10 mouse cellular contexts compared by ENCODE assay signal in the genomic region with DNA sequence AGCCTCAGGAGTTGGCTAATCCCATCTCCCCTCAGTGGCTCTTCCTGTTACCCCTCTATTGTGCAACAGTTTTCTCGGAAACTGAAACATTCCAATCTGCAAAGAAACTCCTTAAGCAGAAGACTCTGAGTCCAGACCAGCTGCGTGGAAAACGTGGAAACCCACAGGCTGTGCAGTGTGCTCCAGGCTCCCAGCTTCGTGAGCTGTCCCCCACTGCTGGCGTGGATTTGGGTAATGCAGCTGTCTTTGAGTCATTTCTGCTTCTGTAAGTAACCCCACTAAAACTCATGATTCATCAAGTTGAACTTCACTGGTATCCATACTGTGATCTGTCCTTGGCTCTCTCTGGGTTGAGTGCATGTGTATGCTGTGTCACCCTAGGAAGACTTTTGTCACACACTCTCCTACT.
DNase-seq lines count a peak whose midpoint lies in the region; ATAC-seq and TF ChIP-seq lines count a peak whose summit lies in the region.
"Had no signal": no experiment of that assay in that cellular context is flagged by ENCODE, and none has a peak within 500 bp of the region (broad histone marks: within the 10 kb centered on the region; RNA-seq: fewer than 3 reads in every experiment).

No protein-coding gene starts in this region.

- H3K9me3 ChIP-seq in liver, postnatal 0 days (ENCODE audit: low read length), result no peaks in the 10 kb centered on the region
- no peaks in the 10 kb centered on the region for H3K9me3 ChIP-seq in hindbrain, embryonic 11.5 days (ENCODE audit: control insufficient read depth, low read length)
- H3K9me3 ChIP-seq: embryonic facial prominence, embryonic 15.5 days had no signal

- H3K4me3 ChIP-seq in liver, postnatal 0 days (ENCODE audit: low read depth, low read length), result no peak overlapping the region
- H3K4me3 ChIP-seq in small intestine, adult 2 months (ENCODE audit: low read depth, low read length), result no peak overlapping the region
- H3K4me3 ChIP-seq in hindbrain, embryonic 11.5 days (ENCODE audit: low read depth, low read length), result no peak overlapping the region
- H3K4me3 ChIP-seq: embryonic facial prominence, embryonic 15.5 days had no signal

- TF ChIP-seq POLR2A in small intestine, adult 2 months (IDR thresholded peaks at IDR 0.05; ENCODE audit: low read depth, low read length), result no peak

- no peak overlapping the region for H3K4me2 ChIP-seq in liver, postnatal 0 days (ENCODE audit: low read depth, low read length)
- no peak overlapping the region for H3K4me2 ChIP-seq in hindbrain, embryonic 11.5 days (replicated peaks; ENCODE audit: low read depth, low read length)
- H3K4me2 ChIP-seq: embryonic facial prominence, embryonic 15.5 days had no signal

- H3K9ac ChIP-seq in liver, postnatal 0 days (replicated peaks), result no peak overlapping the region
- no peak overlapping the region for H3K9ac ChIP-seq in hindbrain, embryonic 11.5 days (ENCODE audit: low read depth, low read length)
- H3K9ac ChIP-seq: embryonic facial prominence, embryonic 15.5 days had no signal

- no peak for DNase-seq in liver, postnatal 0 days
- DNase-seq in liver, result no peak
- DNase-seq in gastrocnemius, adult 8-10 months (ENCODE audit: low spot score in 2 of 2), result peak; percentile 4 to 27
- peak; percentile 50 to 68 for DNase-seq in lung, adult 18-20 months
- no peak for DNase-seq in cerebellum, adult 18-20 months
- DNase-seq in hindbrain, embryonic 11.5 days (ENCODE audit: low spot score), result no peak
- no peak for DNase-seq in cerebellum, postnatal 36 days
- DNase-seq: thymus, postnatal 14 days had no signal

- H3K36me3 ChIP-seq in liver, postnatal 0 days (replicated peaks; ENCODE audit: insufficient read depth, low read length), result no peaks in the 10 kb centered on the region
- H3K36me3 ChIP-seq in small intestine, adult 2 months (ENCODE audit: control insufficient read depth, insufficient read depth, low read length), result no peaks in the 10 kb centered on the region
- H3K36me3 ChIP-seq in hindbrain, embryonic 11.5 days (ENCODE audit: control insufficient read depth, insufficient read depth, low read length), result no peaks in the 10 kb centered on the region
- H3K36me3 ChIP-seq: embryonic facial prominence, embryonic 15.5 days had no signal

- H3K27ac ChIP-seq in liver, postnatal 0 days (ENCODE audit: low read depth), result 0 out of 2 replicates have a peak overlapping the region, but pooled peaks have one; percentile 2
- H3K27ac ChIP-seq in small intestine, adult 2 months (ENCODE audit: insufficient read depth, low read depth, low read length), result peak overlapping the region; percentile 33; the same call in 1 of the 2 replicates
- no peak overlapping the region for H3K27ac ChIP-seq in hindbrain, embryonic 11.5 days (ENCODE audit: low read depth, low read length)
- H3K27ac ChIP-seq: embryonic facial prominence, embryonic 15.5 days had no signal

- peak; percentile 41 for ATAC-seq in liver, postnatal 0 days
- no peak for ATAC-seq in hindbrain, embryonic 11.5 days (ENCODE audit: low FRiP score)

- TF ChIP-seq CTCF in liver, postnatal 0 days (IDR thresholded peaks at IDR 0.05; ENCODE audit: low read depth), result no peak
- no peak for TF ChIP-seq CTCF in small intestine, adult 2 months (IDR thresholded peaks at IDR 0.05; ENCODE audit: extremely low read depth, insufficient read length, insufficient replicate concordance, low read depth, low read length)

- 56% methylated on average over 5 of the region's 5 CpGs for WGBS in liver, postnatal 0 days (ENCODE audit: insufficient replicate concordance)
- 71% methylated on average over 5 of the region's 5 CpGs for WGBS in small intestine, adult 2 months
- WGBS in hindbrain, embryonic 11.5 days, result 83% methylated on average over 5 of the region's 5 CpGs

- 0 out of 2 replicates have a peak, but pooled peaks have one; percentile 17 for TF ChIP-seq EP300 in liver, postnatal 0 days (IDR thresholded peaks at IDR 0.05; ENCODE audit: low read depth)

- peaks cover 15% of the 10 kb centered on the region for H3K4me1 ChIP-seq in liver, postnatal 0 days (ENCODE audit: insufficient read depth)
- H3K4me1 ChIP-seq in small intestine, adult 2 months (ENCODE audit: control insufficient read depth, insufficient read depth, insufficient read length, low read length), result peaks cover 2% of the 10 kb centered on the region; the same call in 1 of the 2 replicates
- no peaks in the 10 kb centered on the region for H3K4me1 ChIP-seq in hindbrain, embryonic 11.5 days (replicated peaks; ENCODE audit: control insufficient read depth, insufficient read depth, low read length)
- H3K4me1 ChIP-seq: embryonic facial prominence, embryonic 15.5 days had no signal

- no peaks in the 10 kb centered on the region for H3K27me3 ChIP-seq in liver, postnatal 0 days (ENCODE audit: insufficient read depth, low read length)
- no peaks in the 10 kb centered on the region for H3K27me3 ChIP-seq in small intestine, adult 2 months (ENCODE audit: control insufficient read depth, insufficient read depth, low read length)
- H3K27me3 ChIP-seq in hindbrain, embryonic 11.5 days (ENCODE audit: control insufficient read depth, insufficient read depth, low read length), result no peaks in the 10 kb centered on the region
- H3K27me3 ChIP-seq: embryonic facial prominence, embryonic 15.5 days had no signal

Comparison
In these comparisons a context has a peak if more than half of its experiments do, and no peak if none do; other contexts are left out.
1. DNase-seq: peak in gastrocnemius, adult 8-10 months (2 of 2) and lung, adult 18-20 months (2 of 2); none in liver, postnatal 0 days (single experiment), liver (single experiment), cerebellum, adult 18-20 months (0 of 2), hindbrain, embryonic 11.5 days (single experiment) and cerebellum, postnatal 36 days (0 of 2).